Mouse (Mus musculus) erythroblast, embryonic 14.5 days (primary cell): ENCODE data around the gene Snx15.

ENCODE experiments used
- GATA1 ChIP-seq: IDR thresholded peaks from 2 replicates; pipeline ENCODE4 v1.6.1; 2012; ENCODE audit warnings: low read length, inconsistent platforms, mixed read lengths
- TAL1 ChIP-seq: IDR thresholded peaks from 3 replicates; pipeline ENCODE4 v1.6.1; 2012; ENCODE audit warnings: low read length, inconsistent platforms, mixed read lengths

GRCm38 (mm10) chr19:6079983-6080480, 48.1 kb downstream of the Snx15 start, which contains the start of gene Tmem262:
- no peak for TF ChIP-seq GATA1
- no peak for TF ChIP-seq TAL1
